8 mouse cellular contexts compared by ENCODE assay signal in the genomic region with DNA sequence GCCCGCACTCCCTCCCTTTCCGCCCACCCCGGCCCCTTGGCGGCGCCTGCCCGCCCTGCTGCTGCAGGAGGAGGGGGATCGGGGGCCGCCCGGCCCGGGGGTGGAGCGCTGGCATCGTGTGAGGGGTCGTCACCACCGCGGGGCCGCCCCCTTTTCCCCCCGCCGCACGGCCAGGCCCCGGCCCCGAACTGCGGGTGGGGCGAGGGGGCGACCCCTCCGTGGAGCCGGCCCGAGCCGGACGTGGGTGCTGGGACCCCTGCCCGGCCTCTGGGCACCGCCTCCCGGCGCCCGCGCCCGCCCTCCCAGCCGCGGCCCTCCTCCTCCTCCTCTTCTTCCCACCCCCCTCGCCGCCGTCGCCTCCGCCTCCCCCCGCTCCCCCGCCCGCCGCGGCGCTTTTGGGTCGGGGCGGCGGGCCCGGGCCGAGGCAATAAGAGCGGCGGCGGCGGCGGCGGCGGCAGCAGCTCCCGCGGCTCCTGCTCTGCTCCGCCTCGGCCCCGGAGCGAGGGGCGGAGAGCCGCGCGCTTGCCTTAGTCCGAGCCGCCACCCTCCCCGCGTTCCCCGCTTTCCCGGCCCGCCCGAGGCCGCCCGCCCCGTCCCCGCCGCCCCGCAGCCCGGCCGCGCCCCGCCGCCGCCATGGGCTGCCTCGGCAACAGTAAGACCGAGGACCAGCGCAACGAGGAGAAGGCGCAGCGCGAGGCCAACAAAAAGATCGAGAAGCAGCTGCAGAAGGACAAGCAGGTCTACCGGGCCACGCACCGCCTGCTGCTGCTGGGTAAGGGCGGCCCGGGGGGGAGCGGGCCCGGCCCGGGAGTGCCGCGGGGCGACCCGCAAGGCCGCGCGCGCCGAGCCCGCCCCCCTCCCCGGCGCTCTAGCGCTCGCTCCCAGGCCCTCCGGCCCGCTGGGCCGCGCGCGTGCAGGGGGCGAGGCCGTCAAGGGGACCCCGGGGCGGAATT. TPM values are rescaled to one million over a fixed set of nuclear protein-coding genes. Genes with fewer than 3 reads are reported as not detected.
A peak's percentile ranks its signal among the peaks of the same experiment; 100 is the strongest.
DNase-seq lines count a peak whose midpoint lies in the region; ATAC-seq and TF ChIP-seq lines count a peak whose summit lies in the region.

No protein-coding gene starts in this region.

- 0 out of 2 replicates have a peak, but pooled peaks have one; percentile 39 for TF ChIP-seq CTCF in heart, postnatal 0 days (IDR thresholded peaks at IDR 0.05; ENCODE audit: low read depth)
- no peak; the same call in 1 of the 2 replicates for TF ChIP-seq CTCF in lung, embryonic 14.5 days (IDR thresholded peaks at IDR 0.05; ENCODE audit: low read depth)

- H3K27me3 ChIP-seq in forebrain, embryonic 11.5 days (ENCODE audit: control insufficient read depth, insufficient read depth, low read length): no peaks in the 10 kb centered on the region; the same call in 1 of the 2 replicates
- no peaks in the 10 kb centered on the region for H3K27me3 ChIP-seq in heart, postnatal 0 days (ENCODE audit: control insufficient read depth, insufficient read depth, low read length)
- no peaks in the 10 kb centered on the region for H3K27me3 ChIP-seq in lung, embryonic 14.5 days (ENCODE audit: insufficient read depth, low read length)

- H3K4me3 ChIP-seq in forebrain, embryonic 11.5 days (ENCODE audit: low read depth, low read length): peak overlapping the region; percentile 98
- peak overlapping the region; percentile 100 for H3K4me3 ChIP-seq in heart, postnatal 0 days (ENCODE audit: low read depth, low read length)
- H3K4me3 ChIP-seq in lung, embryonic 14.5 days (ENCODE audit: low read depth, low read length): peak overlapping the region; percentile 96

- no peak for TF ChIP-seq EP300 in heart, postnatal 0 days (IDR thresholded peaks at IDR 0.05; ENCODE audit: low read depth)

- ATAC-seq in forebrain, embryonic 11.5 days (replicated peaks; ENCODE audit: low FRiP score): peak; percentile 85
- ATAC-seq in heart, postnatal 0 days (ENCODE audit: insufficient read depth, low read depth): peak; percentile 73
- peak; percentile 87 for ATAC-seq in lung, embryonic 14.5 days (ENCODE audit: insufficient read depth)

- peak overlapping the region; percentile 99 for H3K27ac ChIP-seq in forebrain, embryonic 11.5 days (ENCODE audit: low read depth, low read length)
- peak overlapping the region; percentile 100 for H3K27ac ChIP-seq in heart, postnatal 0 days (ENCODE audit: low read depth)
- H3K27ac ChIP-seq in lung, embryonic 14.5 days (ENCODE audit: low read depth): peak overlapping the region; percentile 100

- peak overlapping the region; percentile 55 for H3K4me2 ChIP-seq in forebrain, embryonic 11.5 days (ENCODE audit: low read depth, low read length, severe bottlenecking)
- peak overlapping the region; percentile 78 for H3K4me2 ChIP-seq in heart, postnatal 0 days (ENCODE audit: low read depth, low read length)
- peak overlapping the region; percentile 76 for H3K4me2 ChIP-seq in lung, embryonic 14.5 days

- no peaks in the 10 kb centered on the region for H3K36me3 ChIP-seq in forebrain, embryonic 11.5 days (ENCODE audit: control insufficient read depth, insufficient read depth, low read length)
- H3K36me3 ChIP-seq in heart, postnatal 0 days (replicated peaks; ENCODE audit: control insufficient read depth, insufficient read depth, low read length): no peaks in the 10 kb centered on the region
- H3K36me3 ChIP-seq in lung, embryonic 14.5 days (ENCODE audit: insufficient read depth): peaks cover 12% of the 10 kb centered on the region; the same call in 1 of the 2 replicates

- under 1% methylated on average over 49 of the region's 131 CpGs for WGBS in forebrain, embryonic 11.5 days
- WGBS in heart, postnatal 0 days: under 1% methylated on average over 89 of the region's 131 CpGs
- 1% methylated on average over 104 of the region's 131 CpGs for WGBS in lung, embryonic 14.5 days

- peak overlapping the region; percentile 99 for H3K9ac ChIP-seq in forebrain, embryonic 11.5 days (ENCODE audit: low read length)
- peak overlapping the region; percentile 100 for H3K9ac ChIP-seq in heart, postnatal 0 days (replicated peaks; ENCODE audit: low read depth, low read length)
- H3K9ac ChIP-seq in lung, embryonic 14.5 days: peak overlapping the region; percentile 99

- no peaks in the 10 kb centered on the region for H3K9me3 ChIP-seq in forebrain, embryonic 11.5 days (ENCODE audit: control insufficient read depth, low read length)
- H3K9me3 ChIP-seq in heart, postnatal 0 days (replicated peaks; ENCODE audit: control insufficient read depth, low read length): no peaks in the 10 kb centered on the region
- peaks cover 12% of the 10 kb centered on the region; the same call in 1 of the 2 replicates for H3K9me3 ChIP-seq in lung, embryonic 14.5 days (ENCODE audit: low read depth, low read length)

- peaks cover 10% of the 10 kb centered on the region; the same call in 1 of the 2 replicates for H3K4me1 ChIP-seq in forebrain, embryonic 11.5 days (replicated peaks; ENCODE audit: control insufficient read depth, insufficient read depth, low read length)
- H3K4me1 ChIP-seq in heart, postnatal 0 days (ENCODE audit: control insufficient read depth, insufficient read depth): peaks cover 29% of the 10 kb centered on the region
- peaks cover 11% of the 10 kb centered on the region for H3K4me1 ChIP-seq in lung, embryonic 14.5 days (ENCODE audit: insufficient read depth)

- peak; percentile 25 to 38 for DNase-seq in CD8-positive naive resting alpha-beta T cell, adult 2 months (ENCODE audit: low read depth in 2 of 2, low spot score in 2 of 2)
- DNase-seq in c-Kit-positive CD71-positive TER-119-positive erythroid progenitor cells, embryonic 14.5 days (ENCODE audit: low spot score): peak; percentile 44
- DNase-seq in forebrain, embryonic 11.5 days (ENCODE audit: low spot score): peak; percentile 94
- DNase-seq in heart, postnatal 0 days (ENCODE audit: low spot score): peak; percentile 81
- DNase-seq in kidney, postnatal 4 days: peak; percentile 88 to 94
- DNase-seq in lung, embryonic 14.5 days: peak; percentile 92
- peak; percentile 80 for DNase-seq in ovary, postnatal 14 days (ENCODE audit: low spot score)
- DNase-seq in thymus, postnatal 10 days (ENCODE audit: low spot score in 2 of 2): peak; percentile 64 to 72

RNA-seq across cellular contexts. Expression of a gene that starts 16.6 kb away (rescaled TPM):
- polyA plus RNA-seq in forebrain, embryonic 11.5 days (2014; fragmentation: Nextera tagmentation; extraction: Ambion mirVana): 6.5 and 7.3 TPM in 2 replicates
- total RNA-seq in heart, postnatal 0 days (2014; rRNA removed; ENCODE audit: low replicate concordance): not detected in 2 replicates
- 11.3 and 15.8 TPM in 2 replicates for polyA plus RNA-seq in heart, postnatal 0 days (2015; fragmentation: Nextera tagmentation; extraction: Ambion mirVana)
- 11.3 and 14.7 TPM in 2 replicates for polyA plus RNA-seq in lung, embryonic 14.5 days (2014; fragmentation: Nextera tagmentation; extraction: Ambion mirVana)

RNA-seq across cellular contexts. Expression of a gene that starts 45.8 kb away (rescaled TPM):
- polyA plus RNA-seq in forebrain, embryonic 11.5 days (2014; fragmentation: Nextera tagmentation; extraction: Ambion mirVana): 1,123 and 1,194 TPM in 2 replicates
- total RNA-seq in heart, postnatal 0 days (2014; rRNA removed; ENCODE audit: low replicate concordance): 1,131 and 1,208 TPM in 2 replicates
- polyA plus RNA-seq in heart, postnatal 0 days (2015; fragmentation: Nextera tagmentation; extraction: Ambion mirVana): 1,263 and 1,283 TPM in 2 replicates
- 1,980 and 2,011 TPM in 2 replicates for polyA plus RNA-seq in lung, embryonic 14.5 days (2014; fragmentation: Nextera tagmentation; extraction: Ambion mirVana)

Comparison
In these comparisons a context has a peak if more than half of its experiments do, and no peak if none do; other contexts are left out.
1. Peak in every context shown above with its lines: DNase-seq, ATAC-seq, H3K4me3 ChIP-seq and H3K27ac ChIP-seq.
2. DNase-seq: peak in every context shown above with its lines; median percentile 94 in forebrain, embryonic 11.5 days; 92 in lung, embryonic 14.5 days; 91 in kidney, postnatal 4 days; 81 in heart, postnatal 0 days; 80 in ovary, postnatal 14 days; 68 in thymus, postnatal 10 days; 44 in c-Kit-positive CD71-positive TER-119-positive erythroid progenitor cells, embryonic 14.5 days; 32 in CD8-positive naive resting alpha-beta T cell, adult 2 months.